Mouse (Mus musculus) ovary, postnatal 36 days (tissue): ENCODE measurements around the gene Ube2cbp.

Experiments
- DNase-seq: peaks from one replicate; pipeline ENCODE4 v3.0.0; 2022; ENCODE audit warnings: low spot score, mixed read lengths

Gene Ube2cbp

DNA sequence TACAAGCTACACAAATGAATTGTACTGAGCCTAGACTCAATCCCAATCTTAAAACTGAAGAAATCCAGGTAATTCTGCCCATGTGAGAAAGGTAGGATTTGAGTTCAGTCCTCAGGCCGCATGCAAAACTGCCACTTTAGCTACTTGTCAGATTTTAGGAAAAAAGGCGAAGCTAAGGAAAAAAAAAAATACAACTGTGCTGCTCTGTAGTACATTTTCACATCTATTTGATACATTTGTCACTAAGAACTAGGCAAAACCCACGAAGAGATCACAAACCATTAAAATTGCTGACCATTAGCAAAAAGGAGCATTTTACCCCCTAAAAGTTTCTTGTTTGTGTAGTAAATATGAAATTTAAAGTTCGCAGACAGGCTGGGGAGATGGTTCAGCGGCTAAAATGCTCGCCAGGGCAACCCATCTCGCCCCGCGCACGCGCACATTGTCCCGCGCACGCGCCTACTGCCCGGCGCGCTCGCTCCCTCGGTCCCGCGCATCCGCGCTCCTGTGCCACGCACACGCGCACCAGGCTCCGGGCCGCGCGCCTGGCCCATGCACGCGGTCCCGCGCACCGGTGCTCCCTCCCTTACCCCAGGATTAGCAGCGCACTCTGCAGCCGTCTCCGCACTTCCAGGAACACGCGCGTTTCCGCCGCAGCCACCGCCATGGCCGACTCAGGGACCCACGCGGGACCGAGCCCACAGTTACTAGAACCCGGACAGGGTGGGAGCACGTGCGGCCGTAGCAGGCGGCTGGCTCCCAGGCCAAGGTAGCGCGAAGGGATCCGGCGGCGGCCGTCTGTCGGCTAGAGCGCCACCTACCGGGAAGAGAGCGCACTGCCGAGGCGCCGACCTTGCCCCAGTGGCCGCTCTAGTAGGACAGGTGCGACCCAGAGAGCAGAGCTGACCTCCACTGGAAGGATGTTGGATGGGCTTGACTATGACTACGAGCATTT is at the start of gene Ube2cbp:
TSS of gene Ube2cbp (minus strand) at position 800 of the 955 bp plus-strand sequence.
- DNase-seq: peak; percentile 87

DNA sequence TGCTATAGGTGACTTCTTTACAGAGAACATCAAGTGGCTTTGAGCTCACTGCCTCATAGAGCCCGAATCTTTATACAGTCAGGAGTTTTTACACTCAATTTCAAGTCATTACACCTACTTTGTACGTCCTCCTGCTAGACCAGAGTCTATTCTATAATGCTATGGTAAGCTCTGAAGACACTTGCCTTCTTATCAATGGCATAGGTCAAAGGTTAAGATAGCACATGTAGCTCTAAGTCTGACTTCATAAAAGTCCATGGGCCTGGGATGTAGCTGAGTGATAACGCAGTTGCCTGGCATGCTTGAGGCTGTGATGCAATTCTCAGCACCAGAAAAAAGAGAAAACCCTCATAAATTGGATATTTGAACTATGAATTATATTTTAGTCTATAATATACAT is 49.6 kb upstream of the Ube2cbp start:
- no peak for DNase-seq

GRCm38 (mm10) chr9:86513733-86514132 is 49.0 kb upstream of the Ube2cbp start:
- DNase-seq: no peak

DNA sequence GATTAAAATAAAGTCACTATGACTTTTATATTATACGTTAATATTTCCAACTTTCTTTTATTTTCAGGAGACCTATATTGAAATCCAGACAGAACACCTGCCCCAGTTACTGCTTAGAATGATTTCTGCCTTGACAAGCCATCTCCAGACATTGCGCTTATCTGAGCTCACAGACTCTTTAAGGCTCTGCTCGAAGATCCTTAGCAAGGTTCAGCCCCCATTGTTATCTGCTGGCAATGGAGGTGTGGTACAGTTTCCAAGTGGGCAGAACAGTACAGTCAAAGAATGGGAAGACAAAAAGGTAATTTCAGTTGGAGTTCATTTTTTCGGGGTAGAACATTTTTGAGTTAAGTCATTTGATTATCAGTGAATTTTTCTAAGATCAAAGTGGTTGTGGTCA is 42.7 kb upstream of the Ube2cbp start:
- no peak for DNase-seq

GRCm38 (mm10) chr9:86499083-86499482 is 34.3 kb upstream of the Ube2cbp start:
- DNase-seq: no peak

GRCm38 (mm10) chr9:86496261-86496660 is 31.5 kb upstream of the Ube2cbp start:
- no peak for DNase-seq

GRCm38 (mm10) chr9:86491740-86492139 is 27.0 kb upstream of the Ube2cbp start:
- no peak for DNase-seq

DNA sequence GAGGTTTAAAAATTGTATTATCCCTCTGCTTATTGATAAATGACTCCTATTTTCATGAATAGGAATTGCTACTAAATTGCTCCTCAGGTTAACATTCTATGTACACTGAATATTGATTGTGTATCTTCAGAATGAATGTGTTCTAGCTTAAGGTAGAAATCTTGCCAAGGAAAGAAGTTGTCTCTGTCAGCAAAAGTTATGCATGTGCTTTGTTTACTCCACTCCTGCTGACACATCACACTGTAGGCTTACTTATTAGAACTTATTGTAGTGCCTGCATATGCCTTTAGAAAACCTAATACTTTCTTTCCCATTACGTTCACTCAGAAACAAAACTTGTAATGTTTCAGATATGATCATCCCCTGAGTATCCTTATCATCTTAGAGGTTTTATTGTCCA is 17.5 kb upstream of the Ube2cbp start:
- DNase-seq: no peak

GRCm38 (mm10) chr9:86478414-86479093 is 13.8 kb upstream of the Ube2cbp start:
- DNase-seq: no peak

- DNase-seq: no peak
Observed at GRCm38 (mm10) chr9:86476763-86477162, 12.0 kb upstream of the Ube2cbp start.

- DNase-seq: no peak
Observed at GRCm38 (mm10) chr9:86475956-86476355, 11.2 kb upstream of the Ube2cbp start.

DNA sequence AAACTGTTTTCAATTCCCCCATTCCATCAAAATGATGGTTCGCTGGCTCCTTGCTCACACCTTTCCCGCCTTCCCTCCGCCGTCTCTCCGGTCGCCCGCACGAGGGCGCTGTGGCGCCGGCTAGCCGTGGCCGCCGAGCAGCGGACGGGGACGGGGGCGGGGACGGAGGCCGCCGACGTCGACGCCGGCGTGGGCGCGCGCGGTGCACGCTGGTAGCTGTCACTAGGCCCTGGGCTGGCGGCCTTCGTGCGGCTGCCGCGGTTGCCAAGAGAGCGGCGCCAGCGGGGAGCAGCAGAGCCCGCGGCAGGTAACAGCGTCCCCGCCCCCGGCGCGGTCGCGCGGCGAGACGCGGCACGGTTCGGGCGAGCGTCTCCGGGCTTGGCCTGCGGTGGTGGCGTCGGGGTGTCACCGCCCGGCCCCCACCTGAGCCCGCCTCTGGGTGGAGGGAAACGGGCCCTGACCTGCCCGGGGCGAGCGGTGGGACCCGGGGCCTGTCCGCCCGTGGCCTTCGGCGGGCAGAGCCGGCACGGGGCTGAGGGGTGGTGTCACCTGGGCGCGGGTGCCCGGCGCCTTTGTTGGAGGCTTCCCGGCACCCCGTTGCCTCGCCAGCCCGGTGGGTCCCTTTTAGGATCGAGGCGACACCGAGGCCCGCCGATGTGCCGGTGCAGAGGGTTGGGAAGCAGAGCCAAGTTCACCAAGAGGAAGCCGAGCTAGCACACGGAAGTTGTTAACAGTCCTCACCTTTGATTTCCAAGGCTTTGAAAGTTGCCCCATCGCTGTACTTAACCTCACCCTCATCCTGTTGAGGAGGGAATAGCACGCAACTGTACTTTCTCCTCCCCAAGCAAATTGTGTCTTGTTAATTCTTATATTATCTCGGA is 2.5 kb upstream of the Ube2cbp start, which contains the start of gene Dop1a:
TSS of gene Dop1a (plus strand) at position 165 of the 881 bp plus-strand sequence.
- DNase-seq: peak; percentile 94

DNA sequence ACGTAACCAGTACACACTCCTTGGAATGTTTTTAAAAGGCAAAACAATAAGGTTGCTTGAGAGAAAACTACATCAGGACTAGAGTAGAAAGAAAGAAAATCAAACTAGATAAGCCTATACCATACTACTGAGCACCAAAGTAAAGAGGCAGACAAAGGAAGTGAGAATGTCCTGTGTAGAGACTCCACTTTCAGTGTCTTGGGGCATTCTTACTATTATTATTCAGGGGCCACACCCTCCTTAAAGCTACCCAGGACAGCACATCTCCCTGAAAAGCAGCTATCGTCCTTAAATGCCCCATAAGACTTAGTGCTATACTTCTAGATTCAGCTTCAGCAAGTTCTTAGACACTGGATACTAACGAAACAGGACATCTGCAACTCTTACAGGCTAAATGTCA is 11.1 kb downstream of the Ube2cbp start:
- no peak for DNase-seq

GRCm38 (mm10) chr9:86451617-86452016 is 13.1 kb downstream of the Ube2cbp start:
- DNase-seq: peak; percentile 45

DNA sequence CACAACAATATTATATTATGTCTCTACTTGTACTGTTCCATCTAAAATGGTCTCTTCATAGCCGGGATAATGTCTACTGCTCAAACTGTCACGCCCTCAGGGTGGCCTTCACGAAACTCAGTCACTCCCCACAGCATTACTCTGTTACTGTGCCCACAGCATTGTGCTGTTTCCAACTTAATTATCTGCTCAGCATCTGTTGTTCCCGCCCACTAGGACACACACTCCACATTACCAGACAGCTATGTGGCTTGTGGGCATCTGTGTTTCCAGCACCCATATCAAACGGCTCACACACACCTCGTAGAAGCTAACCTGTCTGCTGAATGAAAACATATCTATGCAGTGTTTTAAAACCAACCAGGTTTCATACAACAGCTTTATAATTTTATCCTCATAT is 13.7 kb downstream of the Ube2cbp start:
- DNase-seq: no peak

- peak; percentile 72 for DNase-seq
Observed at GRCm38 (mm10) chr9:86449581-86449980, 15.2 kb downstream of the Ube2cbp start.

- no peak for DNase-seq
Observed at GRCm38 (mm10) chr9:86447431-86447830, 17.3 kb downstream of the Ube2cbp start.

GRCm38 (mm10) chr9:86446847-86447246 is 17.9 kb downstream of the Ube2cbp start:
- no peak for DNase-seq

- no peak for DNase-seq
Observed at GRCm38 (mm10) chr9:86442248-86442647, 22.5 kb downstream of the Ube2cbp start.

DNA sequence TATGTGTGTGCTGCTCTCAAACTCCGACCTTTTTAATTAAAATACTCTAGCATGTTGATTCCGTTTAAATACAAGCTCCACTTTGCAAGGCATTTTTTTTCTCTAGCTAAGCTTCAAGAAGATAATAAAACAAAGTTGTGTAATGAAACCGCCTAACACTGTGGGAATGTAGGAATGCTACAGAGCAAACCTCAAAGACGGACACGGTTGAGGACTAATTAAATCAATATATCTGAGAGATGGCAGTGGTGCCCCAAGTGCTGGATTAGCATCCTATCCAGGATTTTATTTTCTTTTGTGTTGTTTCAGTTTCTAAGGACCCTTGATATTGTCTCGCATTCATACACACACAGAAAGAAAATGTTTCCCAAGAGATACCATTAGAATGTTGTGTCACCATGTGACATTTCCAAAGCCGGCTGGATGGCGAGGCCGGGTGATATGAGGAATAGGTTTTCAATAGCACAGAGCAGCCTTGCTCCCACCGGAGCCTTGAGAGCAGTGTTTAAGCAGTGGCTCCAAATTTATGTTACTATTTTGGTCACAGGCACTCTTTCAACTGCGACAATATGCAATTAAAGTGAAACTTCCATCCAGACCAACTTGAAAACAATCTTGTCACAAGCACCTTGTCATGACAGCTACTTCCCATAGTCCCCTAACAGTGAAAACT is 26.3 kb downstream of the Ube2cbp start:
- no peak for DNase-seq

DNA sequence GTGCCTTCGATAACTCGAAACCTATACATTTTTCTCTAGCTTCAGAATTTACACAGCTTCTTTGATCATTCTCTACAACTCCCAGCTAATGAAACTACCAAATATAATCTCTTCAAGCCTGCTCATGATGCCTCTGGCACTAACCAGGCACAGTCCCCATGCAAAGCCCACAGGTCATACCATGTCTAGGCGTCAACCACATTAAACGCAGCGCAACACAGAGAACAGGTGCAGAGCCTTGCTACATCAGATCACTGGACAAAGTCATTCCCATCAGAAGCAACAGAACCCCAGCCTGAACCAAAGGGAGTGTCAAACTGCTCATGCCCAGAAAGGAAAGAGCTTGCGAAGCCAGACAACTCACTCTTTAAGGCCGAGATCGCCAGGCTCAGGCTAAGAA is 28.1 kb downstream of the Ube2cbp start:
- no peak for DNase-seq
